Mouse (Mus musculus): Measurements from ENCODE around the gene Slc35d2. TPM values are rescaled to one million over a fixed set of nuclear protein-coding genes. Genes with fewer than 3 reads are reported as not detected.

The Slc35d2 gene
- polyA plus RNA-seq, 1 experiment, result 0.79 TPM

GRCm38 (mm10) chr13:64050895-64051294, 78.3 kb downstream of the Slc35d2 start:
- Histone ChIP-seq H3K36me3 (ENCODE audit: control insufficient read depth, insufficient read depth, low read length) (no peaks in the 10 kb centered on the region), H3K4me3 (ENCODE audit: control insufficient read depth, low read depth, low read length) (no peak overlapping the region), H3K4me1 (ENCODE audit: control insufficient read depth, insufficient read depth, low read length) (no peaks in the 10 kb centered on the region), H3K27me3 (ENCODE audit: control insufficient read depth, insufficient read depth, low read length) (no peaks in the 10 kb centered on the region), H3K27ac (ENCODE audit: control insufficient read depth, insufficient read depth, low read depth, low read length) (no peak overlapping the region)
- no peak for TF ChIP-seq POLR2A (IDR thresholded peaks at IDR 0.05; ENCODE audit: control insufficient read depth, low read depth, low read length)
- peak; percentile 23; the same call in 1 of the 2 replicates for TF ChIP-seq CTCF (IDR thresholded peaks at IDR 0.05; ENCODE audit: control insufficient read depth, insufficient read depth, insufficient replicate concordance, low read depth, low read length)

GRCm38 (mm10) chr13:64049535-64049934, 79.6 kb downstream of the Slc35d2 start:
- no peak overlapping the region for H3K4me3 ChIP-seq (ENCODE audit: control insufficient read depth, low read depth, low read length)
- H3K4me1 ChIP-seq (ENCODE audit: control insufficient read depth, insufficient read depth, low read length), result no peaks in the 10 kb centered on the region
- TF ChIP-seq POLR2A (IDR thresholded peaks at IDR 0.05; ENCODE audit: control insufficient read depth, low read depth, low read length), result no peak
- TF ChIP-seq CTCF (IDR thresholded peaks at IDR 0.05; ENCODE audit: control insufficient read depth, insufficient read depth, insufficient replicate concordance, low read depth, low read length), result no peak
- H3K27me3 ChIP-seq (ENCODE audit: control insufficient read depth, insufficient read depth, low read length), result no peaks in the 10 kb centered on the region
- no peak overlapping the region for H3K27ac ChIP-seq (ENCODE audit: control insufficient read depth, insufficient read depth, low read depth, low read length)
- no peaks in the 10 kb centered on the region for H3K36me3 ChIP-seq (ENCODE audit: control insufficient read depth, insufficient read depth, low read length)

- TF ChIP-seq CTCF (IDR thresholded peaks at IDR 0.05; ENCODE audit: control insufficient read depth, insufficient read depth, insufficient replicate concordance, low read depth, low read length) (no peak), POLR2A (IDR thresholded peaks at IDR 0.05; ENCODE audit: control insufficient read depth, low read depth, low read length) (no peak)
- no peak overlapping the region for H3K4me3 ChIP-seq (ENCODE audit: control insufficient read depth, low read depth, low read length)
- H3K4me1 ChIP-seq (ENCODE audit: control insufficient read depth, insufficient read depth, low read length), result no peaks in the 10 kb centered on the region
- H3K36me3 ChIP-seq (ENCODE audit: control insufficient read depth, insufficient read depth, low read length), result no peaks in the 10 kb centered on the region
- no peak overlapping the region for H3K27ac ChIP-seq (ENCODE audit: control insufficient read depth, insufficient read depth, low read depth, low read length)
- no peaks in the 10 kb centered on the region for H3K27me3 ChIP-seq (ENCODE audit: control insufficient read depth, insufficient read depth, low read length)
Measured at GRCm38 (mm10) chr13:64048467-64048866, 80.7 kb downstream of the Slc35d2 start.

Other genes starting within 250 kb of the Slc35d2 start
- 16.4 and 27.2 TPM in 2 replicates for gene Hsd17b3, start 40.1 kb downstream of the Slc35d2 start, polyA plus RNA-seq (2012; rRNA removed)
- 27.3 and 29.3 TPM in 2 replicates for gene Zfp367, start 23.8 kb upstream of the Slc35d2 start, polyA plus RNA-seq (2012; rRNA removed)
- 186 and 204 TPM in 2 replicates for gene Habp4, start 32.5 kb upstream of the Slc35d2 start, polyA plus RNA-seq (2012; rRNA removed)
- gene Cdc14b, start 145.9 kb upstream of the Slc35d2 start, polyA plus RNA-seq (2012; rRNA removed), result 55.6 and 60.4 TPM in 2 replicates
- gene Aaed1, start 183.3 kb upstream of the Slc35d2 start, polyA plus RNA-seq (2012; rRNA removed), result 10.3 and 15.6 TPM in 2 replicates
- 120 and 202 TPM in 2 replicates for gene Ctsl, start 241.5 kb upstream of the Slc35d2 start, polyA plus RNA-seq (2012; rRNA removed)